Mouse (Mus musculus) MEL (cell line): ENCODE results near the gene Olfr164. TPM values are rescaled to one million over a fixed set of nuclear protein-coding genes. Genes with fewer than 3 reads are reported as not detected.

Source experiments
- DNase-seq: peaks from one replicate; pipeline ENCODE4 v3.0.0; 2011; ENCODE audit warnings: low read depth, low spot score
- H3K27ac ChIP-seq: 2 replicates; pipeline ENCODE4 v1.5.1; 2012; ENCODE audit warnings: low read depth, mild to moderate bottlenecking, control low read depth, low read length, moderate library complexity; ENCODE audit not compliant: control insufficient read depth
- H3K27me3 ChIP-seq, 2 experiments: fragments of 150-350 bp in 1 of 2; sonication (generic) in 1 of 2; 2 replicates each; pipeline ENCODE4 v1.6.1; 2012; ENCODE audit warnings: low read length in 2 of 2, mild to moderate bottlenecking in 2 of 2, improper control_type of control experiment in 1 of 2, moderate library complexity in 1 of 2; ENCODE audit not compliant: insufficient read depth in 2 of 2, control insufficient read depth in 1 of 2
- H3K36me3 ChIP-seq, 2 experiments: 2 replicates each; pipeline ENCODE4 v1.6.1; 2012 to 2014; ENCODE audit warnings: low read length in 2 of 2, improper control_type of control experiment in 1 of 2, inconsistent platforms in 1 of 2, mild to moderate bottlenecking in 1 of 2; ENCODE audit not compliant: insufficient read depth in 2 of 2, control insufficient read depth in 1 of 2
- H3K4me1 ChIP-seq, 2 experiments: fragments of 150-350 bp in 1 of 2; sonication (generic) in 1 of 2; 2 replicates each; pipeline ENCODE4 v1.6.1; 2012; ENCODE audit warnings: low read length in 2 of 2, improper control_type of control experiment in 1 of 2, mild to moderate bottlenecking in 1 of 2; ENCODE audit not compliant: insufficient read depth in 2 of 2, control insufficient read depth in 1 of 2
- H3K4me3 ChIP-seq, 2 experiments: fragments of 150-350 bp in 1 of 2; sonication (generic) in 1 of 2; 2 replicates each; pipeline ENCODE4 v1.5.1; 2012; ENCODE audit warnings: low read depth in 2 of 2, low read length in 2 of 2, mild to moderate bottlenecking in 2 of 2, moderate library complexity in 2 of 2, control low read depth in 1 of 2, improper control_type of control experiment in 1 of 2; ENCODE audit not compliant: control insufficient read depth in 1 of 2, insufficient read depth in 1 of 2
- H3K79me2 ChIP-seq: 2 replicates; pipeline ENCODE4 v1.6.1; 2012; ENCODE audit warnings: mild to moderate bottlenecking, low read length, moderate library complexity; ENCODE audit not compliant: control insufficient read depth, poor library complexity, insufficient read depth
- H3K9ac ChIP-seq: 2 replicates; pipeline ENCODE4 v1.6.1; 2012; ENCODE audit warnings: low read depth, mild to moderate bottlenecking, control low read depth, low read length, moderate library complexity; ENCODE audit not compliant: control insufficient read depth, poor library complexity, severe bottlenecking
- H3K9me3 ChIP-seq: fragments of 150-350 bp; sonication (generic); replicated peaks from 2 replicates; pipeline ENCODE4 v1.6.1; 2012; ENCODE audit warnings: mild to moderate bottlenecking, low read length, improper control_type of control experiment, moderate library complexity; ENCODE audit not compliant: insufficient read depth
- BHLHE40 ChIP-seq: IDR thresholded peaks from 2 replicates; pipeline ENCODE4 v1.6.1; 2012; ENCODE audit warnings: low read depth, mild to moderate bottlenecking, inconsistent platforms, low read length, improper control_type of control experiment, borderline replicate concordance
- CTCF ChIP-seq, 3 experiments: IDR thresholded peaks in 2 of 3; conservative IDR thresholded peaks in 1 of 3; 2 replicates each; pipeline ENCODE4 v1.5.1; 2011 to 2012; ENCODE audit warnings: low read length in 3 of 3, low read depth in 2 of 3, mild to moderate bottlenecking in 2 of 3, improper control_type of control experiment in 1 of 3, inconsistent platforms in 1 of 3, mixed read lengths in 1 of 3, moderate library complexity in 1 of 3; ENCODE audit not compliant: control insufficient read depth in 1 of 3, insufficient read depth in 1 of 3, poor library complexity in 1 of 3, severe bottlenecking in 1 of 3
- EP300 ChIP-seq, 2 experiments: IDR thresholded peaks; 2 replicates each; pipeline ENCODE4 v1.6.1; 2011; ENCODE audit warnings: improper control_type of control experiment in 2 of 2, low read length in 2 of 2, low read depth in 1 of 2, mild to moderate bottlenecking in 1 of 2
- GABPA ChIP-seq: IDR thresholded peaks from 2 replicates; pipeline ENCODE4 v1.6.1; 2012; ENCODE audit warnings: low read depth, mild to moderate bottlenecking, inconsistent platforms, low read length, improper control_type of control experiment, moderate library complexity
- GATA1 ChIP-seq: IDR thresholded peaks from 2 replicates; pipeline ENCODE4 v1.6.1; 2011; ENCODE audit warnings: low read depth, low read length, improper control_type of control experiment
- HCFC1 ChIP-seq: IDR thresholded peaks from 2 replicates; pipeline ENCODE4 v1.6.1; 2012; ENCODE audit warnings: low read depth, mild to moderate bottlenecking, inconsistent platforms, low read length, improper control_type of control experiment, moderate library complexity
- MAX ChIP-seq: IDR thresholded peaks from 2 replicates; pipeline ENCODE4 v1.6.1; 2011; ENCODE audit warnings: low read length, improper control_type of control experiment
- MEF2A ChIP-seq: IDR thresholded peaks from 2 replicates; pipeline ENCODE4 v1.6.1; 2014; ENCODE audit warnings: low read depth, mild to moderate bottlenecking, inconsistent platforms, low read length, improper control_type of control experiment; ENCODE audit not compliant: poor library complexity, insufficient replicate concordance, severe bottlenecking; ENCODE audit errors: extremely low read depth
- MXI1 ChIP-seq: IDR thresholded peaks from 2 replicates; pipeline ENCODE4 v1.6.1; 2011; ENCODE audit warnings: mild to moderate bottlenecking, low read depth, low read length, improper control_type of control experiment
- MYB ChIP-seq: IDR thresholded peaks from 2 replicates; pipeline ENCODE4 v1.6.1; 2011; ENCODE audit warnings: mild to moderate bottlenecking, low read depth, low read length, improper control_type of control experiment
- NELFE ChIP-seq: IDR thresholded peaks from 2 replicates; pipeline ENCODE4 v1.6.1; 2011; ENCODE audit warnings: low read depth, low read length, improper control_type of control experiment
- POLR2A ChIP-seq, 2 experiments: IDR thresholded peaks; 2 replicates each; pipeline ENCODE4 v1.6.1; 2011 to 2012; ENCODE audit warnings: low read length in 2 of 2, mild to moderate bottlenecking in 2 of 2, control low read depth in 1 of 2, improper control_type of control experiment in 1 of 2, low read depth in 1 of 2, moderate library complexity in 1 of 2; ENCODE audit not compliant: control insufficient read depth in 1 of 2, insufficient read depth in 1 of 2, poor library complexity in 1 of 2
- POLR2AphosphoS2 ChIP-seq: IDR thresholded peaks from 2 replicates; pipeline ENCODE4 v1.6.1; 2011; ENCODE audit warnings: low read length, improper control_type of control experiment
- POLR2AphosphoS5 ChIP-seq: IDR thresholded peaks from 2 replicates; pipeline ENCODE4 v1.6.1; 2012; ENCODE audit warnings: low read depth, borderline replicate concordance, mild to moderate bottlenecking, inconsistent platforms, low read length, moderate library complexity, mixed read lengths
- RAD21 ChIP-seq: IDR thresholded peaks from 2 replicates; pipeline ENCODE4 v1.6.1; 2011; ENCODE audit warnings: mild to moderate bottlenecking, low read depth, low read length, improper control_type of control experiment
- RCOR1 ChIP-seq: IDR thresholded peaks from 2 replicates; pipeline ENCODE4 v1.6.1; 2012; ENCODE audit warnings: low read depth, mild to moderate bottlenecking, inconsistent platforms, low read length, improper control_type of control experiment
- SIN3A ChIP-seq: IDR thresholded peaks from 2 replicates; pipeline ENCODE4 v1.6.1; 2012; ENCODE audit warnings: low read length, improper control_type of control experiment, inconsistent platforms
- SMC3 ChIP-seq: IDR thresholded peaks from 2 replicates; pipeline ENCODE4 v1.6.1; 2011; ENCODE audit warnings: low read depth, low read length, improper control_type of control experiment
- TBP ChIP-seq: IDR thresholded peaks from 2 replicates; pipeline ENCODE4 v1.8.0; 2011; ENCODE audit warnings: low read depth, low read length, improper control_type of control experiment
- ZC3H11A ChIP-seq: IDR thresholded peaks from 2 replicates; pipeline ENCODE4 v1.6.1; 2012; ENCODE audit warnings: low read depth, mild to moderate bottlenecking, inconsistent platforms, low read length, improper control_type of control experiment
- ZKSCAN1 ChIP-seq: IDR thresholded peaks from 2 replicates; pipeline ENCODE4 v1.6.1; 2012; ENCODE audit warnings: low read depth, mild to moderate bottlenecking, inconsistent platforms, low read length, improper control_type of control experiment, moderate library complexity
- polyA plus RNA-seq, 2 experiments: library from polyadenylated mRNA; stranded (reverse) in 1 of 2; unstranded in 1 of 2; fragments of >175 nt in 1 of 2; fragments of >200 nt in 1 of 2; gene quantifications; 2 replicates each; pipeline versions ENCODE4 v1.2.1 to v1.2.4; 2012; ENCODE audit warnings: low replicate concordance in 2 of 2, low read depth in 1 of 2; ENCODE audit not compliant: insufficient read length in 2 of 2, insufficient read depth in 1 of 2, missing spikeins in 1 of 2
- total RNA-seq: library from RNA; depleted of rRNA; stranded (reverse); fragments of 300-350 nt; gene quantifications from 2 replicates; pipeline ENCODE4 v1.2.3, GENCODE M21; 2012; rRNA removed

The Olfr164 gene
- total RNA-seq (not detected in 2 replicates), polyA plus RNA-seq (not detected)

- TF ChIP-seq GATA1 (no peak), MXI1 (no peak), RAD21 (no peak), SMC3 (no peak), MYB (no peak), SIN3A (no peak), ZKSCAN1 (no peak), ZC3H11A (no peak), NELFE (no peak), GABPA (no peak), CTCF (IDR thresholded peaks at IDR 0.05 in 2 of 3, conservative IDR thresholded peaks at IDR 0.05 in 1 of 3; ENCODE audit: control insufficient read depth in 1 of 3, insufficient read depth in 1 of 3, low read depth in 2 of 3, low read length in 3 of 3, poor library complexity in 1 of 3, severe bottlenecking in 1 of 3) (no peak), EP300 (IDR thresholded peaks at IDR 0.05; ENCODE audit: low read depth in 1 of 2, low read length in 2 of 2) (no peak), TBP (no peak), POLR2AphosphoS5 (no peak), MEF2A (no peak), HCFC1 (no peak), POLR2A (IDR thresholded peaks at IDR 0.05; ENCODE audit: control insufficient read depth in 1 of 2, insufficient read depth in 1 of 2, low read depth in 1 of 2, low read length in 2 of 2, poor library complexity in 1 of 2) (no peak), MAX (no peak), RCOR1 (no peak), POLR2AphosphoS2 (no peak)
- no peaks in the 10 kb centered on the region for H3K9me3 ChIP-seq
- H3K79me2 ChIP-seq, result no peaks in the 10 kb centered on the region
- no peaks in the 10 kb centered on the region for H3K27me3 ChIP-seq
- no peak within 1 kb of the TSS for H3K9ac ChIP-seq
- no peaks in the 10 kb centered on the region for H3K4me1 ChIP-seq
- H3K4me3 ChIP-seq, result no peak within 1 kb of the TSS
- no peak for DNase-seq
- H3K36me3 ChIP-seq, result no peaks in the 10 kb centered on the region
- no peak within 1 kb of the TSS for H3K27ac ChIP-seq
Observed at GRCm38 (mm10) chr16:19313964-19314363, at the start of gene Olfr164. Gene Olfr164 (minus strand): TSS chr16:19314064.

- H3K4me1 ChIP-seq, result no peaks in the 10 kb centered on the region
- no peak overlapping the region for H3K4me3 ChIP-seq
- no peaks in the 10 kb centered on the region for H3K9me3 ChIP-seq
- H3K27ac ChIP-seq, result no peak overlapping the region
- no peak for DNase-seq
- TF ChIP-seq MAX (no peak), BHLHE40 (no peak), TBP (no peak)
- H3K27me3 ChIP-seq, result no peaks in the 10 kb centered on the region
- no peak overlapping the region for H3K9ac ChIP-seq
- H3K36me3 ChIP-seq, result no peaks in the 10 kb centered on the region
- no peaks in the 10 kb centered on the region for H3K79me2 ChIP-seq
Observed at GRCm38 (mm10) chr16:19349111-19349510, 35.2 kb upstream of the Olfr164 start.
